Mouse (Mus musculus) lung, postnatal 4 days (tissue): ENCODE data around the gene Noxo1.

Experiments
- DNase-seq, 2 experiments: peaks; one replicate each; pipeline ENCODE4 v3.0.0; 2021

Gene Noxo1

GRCm38 (mm10) chr17:24745526-24746497, 49.8 kb downstream of the Noxo1 start:
- peak; percentile 74 to 89 for DNase-seq

DNA sequence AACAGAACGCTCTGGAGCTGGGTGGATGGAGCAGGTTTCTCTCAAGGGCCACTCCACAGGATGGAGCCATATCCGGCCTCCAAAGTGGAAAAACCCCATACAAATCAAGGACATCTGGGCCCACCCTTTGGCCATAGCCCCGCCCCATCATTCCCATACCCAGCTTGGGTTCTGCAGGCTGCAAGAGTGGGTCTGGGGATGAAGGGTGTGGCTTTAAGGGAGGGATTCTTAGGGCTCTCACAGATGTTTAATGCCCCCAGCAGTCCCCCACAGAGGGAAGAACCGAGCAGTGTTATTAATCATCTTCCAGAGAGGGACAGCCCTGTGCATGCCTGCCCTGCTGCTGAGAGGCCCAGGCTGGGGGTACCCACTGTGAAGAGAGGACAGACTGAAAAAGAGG, 51.0 kb downstream of the Noxo1 start:
- DNase-seq, result no peak
